Mouse (Mus musculus) left cerebral cortex, postnatal 25 days (tissue): ENCODE data around the gene Mapk8ip1. TPM values are rescaled to one million over a fixed set of nuclear protein-coding genes. Genes with fewer than 3 reads are reported as not detected.
"Not testable (repeated sequence)": the region's sequence is repeated elsewhere in the genome, so short reads cannot be mapped to it uniquely, and the experiment has no call there.

Experiments used
- DNase-seq, 2 experiments: peaks; one replicate each; pipeline ENCODE4 v3.0.0; 2022; ENCODE audit warnings: low spot score in 2 of 2, mixed read lengths in 1 of 2
- intact Hi-C: fragments of 180-260 bp; cut with DNase I; formaldehyde crosslinking; loops from one replicate; pipeline ENCODE4 v1.15.1; 2025
- total RNA-seq, 2 experiments: library from RNA; stranded (reverse); gene quantifications; 2 replicates each; pipeline ENCODE4 v1.2.3; 2021

Mapk8ip1 gene
- total RNA-seq, 2 experiments from 2014 or later, result 374 to 376 TPM

GRCm38 (mm10) chr2:92430089-92430488 is 29.0 kb upstream of the Mapk8ip1 start:
- intact Hi-C loops, result loop anchor here (5.0 to 10.0 kb wide), 3 partner anchors 245 to 455 kb away; partner anchors contain the start of gene Dgkz
- DNase-seq, result no peak

- DNase-seq, result peak; percentile 77 to 95
- intact Hi-C loops, result no loop called here
Observed at GRCm38 (mm10) chr2:92427882-92428281, 26.8 kb upstream of the Mapk8ip1 start.

GRCm38 (mm10) chr2:92426426-92426825 is 25.4 kb upstream of the Mapk8ip1 start:
- intact Hi-C loops, result no loop called here
- DNase-seq, result no peak

GRCm38 (mm10) chr2:92425366-92425765 is 24.3 kb upstream of the Mapk8ip1 start:
- no peak for DNase-seq
- intact Hi-C loops, result no loop called here

GRCm38 (mm10) chr2:92424462-92425308 is 23.6 kb upstream of the Mapk8ip1 start:
- intact Hi-C loops, result no loop called here
- DNase-seq, result peak in 1 of 2 experiments; percentile 70

GRCm38 (mm10) chr2:92423702-92424461 is 22.8 kb upstream of the Mapk8ip1 start:
- DNase-seq, result peak; percentile 82 to 88
- intact Hi-C loops, result no loop called here

GRCm38 (mm10) chr2:92423156-92423555 is 22.1 kb upstream of the Mapk8ip1 start:
- intact Hi-C loops, result no loop called here

GRCm38 (mm10) chr2:92422388-92423135 is 21.5 kb upstream of the Mapk8ip1 start:
- DNase-seq, result no peak
- intact Hi-C loops, result no loop called here

More at GRCm38 (mm10) chr2:92423156-92423555, 22.1 kb upstream of the Mapk8ip1 start:
- DNase-seq, result no peak

- intact Hi-C loops, result no loop called here
- DNase-seq, result no peak
Observed at GRCm38 (mm10) chr2:92421723-92422387, 20.8 kb upstream of the Mapk8ip1 start.

- DNase-seq, result no peak
- intact Hi-C loops, result no loop called here
Observed at GRCm38 (mm10) chr2:92411705-92412104, 10.6 kb upstream of the Mapk8ip1 start.

- intact Hi-C loops, result no loop called here
- DNase-seq, result no peak
Observed at GRCm38 (mm10) chr2:92408309-92409045, 7.4 kb upstream of the Mapk8ip1 start.

GRCm38 (mm10) chr2:92405687-92406086 is 4.6 kb upstream of the Mapk8ip1 start:
- intact Hi-C loops, result no loop called here
- no peak for DNase-seq

GRCm38 (mm10) chr2:92404737-92405136 is 3.7 kb upstream of the Mapk8ip1 start:
- intact Hi-C loops, result no loop called here
- DNase-seq, result no peak

GRCm38 (mm10) chr2:92403776-92404319 is 2.8 kb upstream of the Mapk8ip1 start:
- intact Hi-C loops, result no loop called here
- DNase-seq, result no peak

- intact Hi-C loops, result no loop called here
Observed at GRCm38 (mm10) chr2:92402591-92403326, 1.7 kb upstream of the Mapk8ip1 start.

GRCm38 (mm10) chr2:92400682-92401081 is 381 bp downstream of the Mapk8ip1 start:
- DNase-seq, result no peak

More at GRCm38 (mm10) chr2:92402591-92403326, 1.7 kb upstream of the Mapk8ip1 start:
- DNase-seq, result peak; percentile 3 to 73

GRCm38 (mm10) chr2:92399877-92400276 is 1.2 kb downstream of the Mapk8ip1 start:
- DNase-seq, intact Hi-C loops: not testable (repeated sequence)

More at GRCm38 (mm10) chr2:92400682-92401081, 381 bp downstream of the Mapk8ip1 start:
- intact Hi-C loops, result no loop called here

- intact Hi-C loops, result no loop called here
Observed at GRCm38 (mm10) chr2:92397436-92397835, 3.6 kb downstream of the Mapk8ip1 start.

More at GRCm38 (mm10) chr2:92397436-92397835, 3.6 kb downstream of the Mapk8ip1 start:
- no peak for DNase-seq
